Mouse (Mus musculus): ENCODE measurements around the gene Cyp26b1. TPM values are rescaled to one million over a fixed set of nuclear protein-coding genes. Genes with fewer than 3 reads are reported as not detected.

The Cyp26b1 gene
- polyA plus RNA-seq, 1 experiment from 2014 or later: 9.0 TPM

- WGBS: 71% methylated on average over 6 of the region's 6 CpGs
- Histone ChIP-seq H3K4me1 (ENCODE audit: control insufficient read depth, insufficient read depth, low read length) (peaks cover 4% of the 10 kb centered on the region; the same call in 1 of the 2 replicates), H3K36me3 (replicated peaks; ENCODE audit: control insufficient read depth, insufficient read depth, low read depth, low read length) (no peaks in the 10 kb centered on the region), H3K4me3 (ENCODE audit: low read depth, low read length) (no peak overlapping the region), H3K9me3 (replicated peaks; ENCODE audit: control insufficient read depth, low read length) (no peaks in the 10 kb centered on the region), H3K9ac (replicated peaks; ENCODE audit: low read length) (no peak overlapping the region), H3K27me3 (ENCODE audit: control insufficient read depth, insufficient read depth, low read length) (no peaks in the 10 kb centered on the region), H3K27ac (replicated peaks; ENCODE audit: low read depth, low read length) (no peak overlapping the region), H3K4me2 (ENCODE audit: low read depth, low read length) (no peak overlapping the region)
- DNase-seq (ENCODE audit: low spot score) (no peak), ATAC-seq (replicated peaks; ENCODE audit: insufficient number of reproducible peaks, low FRiP score, low TSS enrichment, low read depth) (no peak)
These were observed 24.8 kb downstream of the Cyp26b1 start for GRCm38 (mm10) chr6:84568880-84569279.

- 78% methylated on average over 4 of the region's 4 CpGs for WGBS
- no peak for ATAC-seq (replicated peaks; ENCODE audit: insufficient number of reproducible peaks, low FRiP score, low TSS enrichment, low read depth)
These were observed 26.0 kb downstream of the Cyp26b1 start for GRCm38 (mm10) chr6:84567696-84568095.

GRCm38 (mm10) chr6:84566825-84567224 lies 26.9 kb downstream of the Cyp26b1 start:
- no peak for ATAC-seq (replicated peaks; ENCODE audit: insufficient number of reproducible peaks, low FRiP score, low TSS enrichment, low read depth)
- 65% methylated on average over 2 of the region's 2 CpGs for WGBS

More at GRCm38 (mm10) chr6:84567696-84568095, 26.0 kb downstream of the Cyp26b1 start:
- DNase-seq (ENCODE audit: low spot score): no peak
- Histone ChIP-seq H3K27ac (replicated peaks; ENCODE audit: low read depth, low read length) (no peak overlapping the region), H3K36me3 (replicated peaks; ENCODE audit: control insufficient read depth, insufficient read depth, low read depth, low read length) (no peaks in the 10 kb centered on the region), H3K4me3 (ENCODE audit: low read depth, low read length) (no peak overlapping the region), H3K9me3 (replicated peaks; ENCODE audit: control insufficient read depth, low read length) (no peaks in the 10 kb centered on the region), H3K9ac (replicated peaks; ENCODE audit: low read length) (no peak overlapping the region), H3K27me3 (ENCODE audit: control insufficient read depth, insufficient read depth, low read length) (no peaks in the 10 kb centered on the region), H3K4me1 (ENCODE audit: control insufficient read depth, insufficient read depth, low read length) (peaks cover 4% of the 10 kb centered on the region; the same call in 1 of the 2 replicates), H3K4me2 (ENCODE audit: low read depth, low read length) (no peak overlapping the region)

GRCm38 (mm10) chr6:84565245-84565644 lies 28.5 kb downstream of the Cyp26b1 start:
- Histone ChIP-seq H3K27ac (replicated peaks; ENCODE audit: low read depth, low read length) (no peak overlapping the region), H3K4me3 (ENCODE audit: low read depth, low read length) (no peak overlapping the region), H3K4me1 (ENCODE audit: control insufficient read depth, insufficient read depth, low read length) (peaks cover 4% of the 10 kb centered on the region; the same call in 1 of the 2 replicates), H3K36me3 (replicated peaks; ENCODE audit: control insufficient read depth, insufficient read depth, low read depth, low read length) (no peaks in the 10 kb centered on the region), H3K4me2 (ENCODE audit: low read depth, low read length) (no peak overlapping the region), H3K9me3 (replicated peaks; ENCODE audit: control insufficient read depth, low read length) (no peaks in the 10 kb centered on the region), H3K9ac (replicated peaks; ENCODE audit: low read length) (no peak overlapping the region), H3K27me3 (ENCODE audit: control insufficient read depth, insufficient read depth, low read length) (no peaks in the 10 kb centered on the region)
- no peak for ATAC-seq (replicated peaks; ENCODE audit: insufficient number of reproducible peaks, low FRiP score, low TSS enrichment, low read depth)
- 62% methylated on average over 5 of the region's 5 CpGs for WGBS
- DNase-seq (ENCODE audit: low spot score): no peak

More at GRCm38 (mm10) chr6:84566825-84567224, 26.9 kb downstream of the Cyp26b1 start:
- H3K9ac ChIP-seq (replicated peaks; ENCODE audit: low read length): no peak overlapping the region
- peaks cover 4% of the 10 kb centered on the region; the same call in 1 of the 2 replicates for H3K4me1 ChIP-seq (ENCODE audit: control insufficient read depth, insufficient read depth, low read length)
- H3K4me3 ChIP-seq (ENCODE audit: low read depth, low read length): no peak overlapping the region
- H3K27me3 ChIP-seq (ENCODE audit: control insufficient read depth, insufficient read depth, low read length): no peaks in the 10 kb centered on the region
- H3K27ac ChIP-seq (replicated peaks; ENCODE audit: low read depth, low read length): no peak overlapping the region
- H3K36me3 ChIP-seq (replicated peaks; ENCODE audit: control insufficient read depth, insufficient read depth, low read depth, low read length): no peaks in the 10 kb centered on the region
- no peaks in the 10 kb centered on the region for H3K9me3 ChIP-seq (replicated peaks; ENCODE audit: control insufficient read depth, low read length)
- H3K4me2 ChIP-seq (ENCODE audit: low read depth, low read length): no peak overlapping the region
- DNase-seq (ENCODE audit: low spot score): no peak

GRCm38 (mm10) chr6:84562948-84563347 lies 30.8 kb downstream of the Cyp26b1 start:
- ATAC-seq (replicated peaks; ENCODE audit: insufficient number of reproducible peaks, low FRiP score, low TSS enrichment, low read depth) (no peak), DNase-seq (ENCODE audit: low spot score) (no peak)
- no peak overlapping the region for H3K27ac ChIP-seq (replicated peaks; ENCODE audit: low read depth, low read length)
- no peaks in the 10 kb centered on the region for H3K36me3 ChIP-seq (replicated peaks; ENCODE audit: control insufficient read depth, insufficient read depth, low read depth, low read length)
- no peak overlapping the region for H3K4me2 ChIP-seq (ENCODE audit: low read depth, low read length)
- H3K27me3 ChIP-seq (ENCODE audit: control insufficient read depth, insufficient read depth, low read length): no peaks in the 10 kb centered on the region
- H3K4me3 ChIP-seq (ENCODE audit: low read depth, low read length): no peak overlapping the region
- no peak overlapping the region for H3K9ac ChIP-seq (replicated peaks; ENCODE audit: low read length)
- H3K4me1 ChIP-seq (ENCODE audit: control insufficient read depth, insufficient read depth, low read length): no peaks in the 10 kb centered on the region
- no peaks in the 10 kb centered on the region for H3K9me3 ChIP-seq (replicated peaks; ENCODE audit: control insufficient read depth, low read length)
- 34% methylated on average over 4 of the region's 4 CpGs for WGBS

- Histone ChIP-seq H3K27me3 (ENCODE audit: control insufficient read depth, insufficient read depth, low read length) (no peaks in the 10 kb centered on the region), H3K27ac (replicated peaks; ENCODE audit: low read depth, low read length) (no peak overlapping the region), H3K4me1 (ENCODE audit: control insufficient read depth, insufficient read depth, low read length) (no peaks in the 10 kb centered on the region), H3K4me2 (ENCODE audit: low read depth, low read length) (no peak overlapping the region), H3K36me3 (replicated peaks; ENCODE audit: control insufficient read depth, insufficient read depth, low read depth, low read length) (no peaks in the 10 kb centered on the region), H3K9me3 (replicated peaks; ENCODE audit: control insufficient read depth, low read length) (no peaks in the 10 kb centered on the region), H3K9ac (replicated peaks; ENCODE audit: low read length) (no peak overlapping the region), H3K4me3 (ENCODE audit: low read depth, low read length) (no peak overlapping the region)
- ATAC-seq (replicated peaks; ENCODE audit: insufficient number of reproducible peaks, low FRiP score, low TSS enrichment, low read depth): no peak
- DNase-seq (ENCODE audit: low spot score): no peak
- WGBS: 86% methylated on average over 1 of the region's 1 CpGs
These were observed 32.5 kb downstream of the Cyp26b1 start for GRCm38 (mm10) chr6:84561171-84561570.

- DNase-seq (ENCODE audit: low spot score) (no peak), ATAC-seq (replicated peaks; ENCODE audit: insufficient number of reproducible peaks, low FRiP score, low TSS enrichment, low read depth) (no peak)
- H3K4me1 ChIP-seq (ENCODE audit: control insufficient read depth, insufficient read depth, low read length): no peaks in the 10 kb centered on the region
- no peak overlapping the region for H3K27ac ChIP-seq (replicated peaks; ENCODE audit: low read depth, low read length)
- no peak overlapping the region for H3K4me2 ChIP-seq (ENCODE audit: low read depth, low read length)
- no peak overlapping the region for H3K4me3 ChIP-seq (ENCODE audit: low read depth, low read length)
- 60% methylated on average over 9 of the region's 9 CpGs for WGBS
- no peaks in the 10 kb centered on the region for H3K27me3 ChIP-seq (ENCODE audit: control insufficient read depth, insufficient read depth, low read length)
- no peaks in the 10 kb centered on the region for H3K36me3 ChIP-seq (replicated peaks; ENCODE audit: control insufficient read depth, insufficient read depth, low read depth, low read length)
- no peak overlapping the region for H3K9ac ChIP-seq (replicated peaks; ENCODE audit: low read length)
- H3K9me3 ChIP-seq (replicated peaks; ENCODE audit: control insufficient read depth, low read length): no peaks in the 10 kb centered on the region
These were observed 43.8 kb downstream of the Cyp26b1 start for GRCm38 (mm10) chr6:84549852-84550437.

GRCm38 (mm10) chr6:84545428-84545827 lies 48.3 kb downstream of the Cyp26b1 start:
- H3K9ac ChIP-seq (replicated peaks; ENCODE audit: low read length): no peak overlapping the region
- H3K27me3 ChIP-seq (ENCODE audit: control insufficient read depth, insufficient read depth, low read length): no peaks in the 10 kb centered on the region
- no peak overlapping the region for H3K4me2 ChIP-seq (ENCODE audit: low read depth, low read length)
- no peak overlapping the region for H3K27ac ChIP-seq (replicated peaks; ENCODE audit: low read depth, low read length)
- ATAC-seq (replicated peaks; ENCODE audit: insufficient number of reproducible peaks, low FRiP score, low TSS enrichment, low read depth) (no peak), DNase-seq (ENCODE audit: low spot score) (no peak)
- 77% methylated on average over 2 of the region's 2 CpGs for WGBS
- no peaks in the 10 kb centered on the region for H3K9me3 ChIP-seq (replicated peaks; ENCODE audit: control insufficient read depth, low read length)
- H3K4me1 ChIP-seq (ENCODE audit: control insufficient read depth, insufficient read depth, low read length): no peaks in the 10 kb centered on the region
- no peak overlapping the region for H3K4me3 ChIP-seq (ENCODE audit: low read depth, low read length)
- H3K36me3 ChIP-seq (replicated peaks; ENCODE audit: control insufficient read depth, insufficient read depth, low read depth, low read length): no peaks in the 10 kb centered on the region

All from embryonic facial prominence, embryonic 11.5 days (tissue).